Mouse (Mus musculus): Measurements from ENCODE around the gene Nek1. TPM values are rescaled to one million over a fixed set of nuclear protein-coding genes. Genes with fewer than 3 reads are reported as not detected.

Nek1 gene
- total and polyA plus RNA-seq, 3 experiments: 8.9 to 35.3 (median 15.6) TPM

GRCm38 (mm10) chr8:60951757-60952156, 41.2 kb upstream of the Nek1 start:
- peak overlapping the region in 1 of 2 experiments; percentile 84; a peak in 1 of 4 replicates for H3K4me3 ChIP-seq (ENCODE audit: control insufficient read depth in 1 of 2, insufficient read depth in 1 of 2, low read depth in 2 of 2, low read length in 2 of 2)
- H3K27ac ChIP-seq (ENCODE audit: control insufficient read depth, low read depth, low read length): no peak overlapping the region
- no peaks in the 10 kb centered on the region for H3K27me3 ChIP-seq (ENCODE audit: control insufficient read depth in 1 of 2, insufficient read depth in 2 of 2, low read length in 2 of 2)
- TF ChIP-seq MYC (IDR thresholded peaks at IDR 0.05; ENCODE audit: low read depth, low read length) (no peak), RAD21 (IDR thresholded peaks at IDR 0.05; ENCODE audit: low read depth, low read length) (no peak), ZNF384 (IDR thresholded peaks at IDR 0.05; ENCODE audit: low read depth, low read length) (peak; percentile 79), CHD2 (IDR thresholded peaks at IDR 0.05; ENCODE audit: low read length) (no peak), MEF2A (IDR thresholded peaks at IDR 0.05; ENCODE audit: extremely low read depth, insufficient replicate concordance, low read depth, low read length, poor library complexity, severe bottlenecking) (no peak), UBTF (IDR thresholded peaks at IDR 0.05; ENCODE audit: borderline replicate concordance, insufficient read depth, low read depth, low read length) (no peak), USF1 (IDR thresholded peaks at IDR 0.05; ENCODE audit: low read depth, low read length) (peak; percentile 55; the same call in 1 of the 2 replicates)
- no peaks in the 10 kb centered on the region for H3K9me3 ChIP-seq (replicated peaks; ENCODE audit: insufficient read depth, low read length)
- H3K79me2 ChIP-seq (ENCODE audit: control insufficient read depth, insufficient read depth, low read length, poor library complexity): peaks cover 46% of the 10 kb centered on the region
- H3K36me3 ChIP-seq (ENCODE audit: control insufficient read depth in 1 of 2, insufficient read depth in 2 of 2, low read length in 2 of 2): peaks cover 0 to 49% of the 10 kb centered on the region in 2 experiments; a peak in 3 of 4 replicates
- H3K9ac ChIP-seq (ENCODE audit: control insufficient read depth, low read depth, low read length, poor library complexity, severe bottlenecking): no peak overlapping the region; the same call in 1 of the 2 replicates
- DNase-seq (ENCODE audit: low read depth, low spot score): no peak
- H3K4me1 ChIP-seq (ENCODE audit: control insufficient read depth in 1 of 2, insufficient read depth in 2 of 2, low read length in 2 of 2): peaks cover 24 to 31% of the 10 kb centered on the region in 2 experiments

DNA sequence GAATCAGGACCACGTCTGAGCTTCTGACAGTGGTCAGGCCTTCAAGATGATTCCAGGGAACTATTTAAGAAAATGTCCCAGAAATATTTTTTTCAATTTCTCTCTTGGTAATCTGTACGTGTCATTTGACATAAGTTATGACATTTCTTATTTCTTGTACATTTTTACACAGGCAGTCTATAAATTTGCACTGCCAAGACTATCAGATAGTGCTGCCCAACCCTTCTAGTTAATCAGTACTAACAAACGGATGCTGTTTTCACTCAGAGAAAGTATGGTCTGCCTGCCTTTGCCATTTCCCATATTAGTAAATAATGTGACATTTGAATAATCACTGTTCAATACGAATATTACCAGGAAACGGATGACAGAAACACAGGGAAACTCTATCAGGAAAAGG, 40.2 kb upstream of the Nek1 start:
- Histone ChIP-seq H3K27ac (ENCODE audit: control insufficient read depth, low read depth, low read length) (peak overlapping the region; percentile 60), H3K9me3 (replicated peaks; ENCODE audit: insufficient read depth, low read length) (no peaks in the 10 kb centered on the region), H3K4me3 (ENCODE audit: control insufficient read depth in 1 of 2, insufficient read depth in 1 of 2, low read depth in 2 of 2, low read length in 2 of 2) (peak overlapping the region; percentile 27 to 84; a peak in 3 of 4 replicates), H3K27me3 (ENCODE audit: control insufficient read depth in 1 of 2, insufficient read depth in 2 of 2, low read length in 2 of 2) (no peaks in the 10 kb centered on the region), H3K36me3 (ENCODE audit: control insufficient read depth in 1 of 2, insufficient read depth in 2 of 2, low read length in 2 of 2) (peaks cover 0 to 56% of the 10 kb centered on the region in 2 experiments; a peak in 3 of 4 replicates), H3K4me1 (ENCODE audit: control insufficient read depth in 1 of 2, insufficient read depth in 2 of 2, low read length in 2 of 2) (peaks cover 30 to 33% of the 10 kb centered on the region in 2 experiments), H3K9ac (ENCODE audit: control insufficient read depth, low read depth, low read length, poor library complexity, severe bottlenecking) (peak overlapping the region; percentile 46), H3K79me2 (ENCODE audit: control insufficient read depth, insufficient read depth, low read length, poor library complexity) (peaks cover 46% of the 10 kb centered on the region)
- TF ChIP-seq ZKSCAN1 (IDR thresholded peaks at IDR 0.05; ENCODE audit: low read depth, low read length) (no peak), MAFK (IDR thresholded peaks at IDR 0.05; ENCODE audit: borderline replicate concordance, low read depth, low read length) (no peak), ZC3H11A (IDR thresholded peaks at IDR 0.05; ENCODE audit: low read depth, low read length) (no peak), SMC3 (IDR thresholded peaks at IDR 0.05; ENCODE audit: low read depth, low read length) (no peak), GATA1 (IDR thresholded peaks at IDR 0.05; ENCODE audit: low read depth, low read length) (peak; percentile 63), JUND (IDR thresholded peaks at IDR 0.05; ENCODE audit: low read depth, low read length) (no peak), HCFC1 (IDR thresholded peaks at IDR 0.05; ENCODE audit: low read depth, low read length) (0 out of 2 replicates have a peak, but pooled peaks have one; percentile 36), TCF12 (IDR thresholded peaks at IDR 0.05; ENCODE audit: low read depth, low read length) (peak; percentile 51; the same call in 1 of the 2 replicates), USF2 (IDR thresholded peaks at IDR 0.05; ENCODE audit: borderline replicate concordance in 1 of 2, insufficient read depth in 1 of 2, low read depth in 1 of 2, low read length in 2 of 2) (no peak), E2F4 (IDR thresholded peaks at IDR 0.05; ENCODE audit: borderline replicate concordance, low read depth, low read length) (no peak), RCOR1 (IDR thresholded peaks at IDR 0.05; ENCODE audit: low read depth, low read length) (peak; percentile 66), EP300 (IDR thresholded peaks at IDR 0.05; ENCODE audit: low read depth in 1 of 2, low read length in 2 of 2) (peak; percentile 52 to 78; a peak in 2 of 4 replicates), POLR2AphosphoS2 (IDR thresholded peaks at IDR 0.05; ENCODE audit: low read length) (0 out of 2 replicates have a peak, but pooled peaks have one; percentile 10), CHD1 (IDR thresholded peaks at IDR 0.05; ENCODE audit: low read depth, low read length) (no peak), CTCF (IDR thresholded peaks at IDR 0.05 in 2 of 3, conservative IDR thresholded peaks at IDR 0.05 in 1 of 3; ENCODE audit: control insufficient read depth in 1 of 3, insufficient read depth in 1 of 3, low read depth in 2 of 3, low read length in 3 of 3, poor library complexity in 1 of 3, severe bottlenecking in 1 of 3) (no peak), MYB (IDR thresholded peaks at IDR 0.05; ENCODE audit: low read depth, low read length) (no peak), NRF1 (IDR thresholded peaks at IDR 0.05; ENCODE audit: insufficient read depth, low read depth, low read length, poor library complexity, severe bottlenecking) (no peak), MEF2A (IDR thresholded peaks at IDR 0.05; ENCODE audit: extremely low read depth, insufficient replicate concordance, low read depth, low read length, poor library complexity, severe bottlenecking) (no peak), BHLHE40 (IDR thresholded peaks at IDR 0.05; ENCODE audit: borderline replicate concordance, low read depth, low read length) (no peak), MAZ (IDR thresholded peaks at IDR 0.05; ENCODE audit: low read depth, low read length) (no peak), NELFE (IDR thresholded peaks at IDR 0.05; ENCODE audit: low read depth, low read length) (no peak; the same call in 1 of the 2 replicates), TBP (IDR thresholded peaks at IDR 0.05; ENCODE audit: low read depth, low read length) (no peak), ETS1 (IDR thresholded peaks at IDR 0.05; ENCODE audit: low read depth, low read length) (peak; percentile 77), SIN3A (IDR thresholded peaks at IDR 0.05; ENCODE audit: low read length) (peak; percentile 88), MXI1 (IDR thresholded peaks at IDR 0.05; ENCODE audit: low read depth, low read length) (peak; percentile 78)
- DNase-seq (ENCODE audit: low read depth, low spot score): peak; percentile 63

Measured in MEL (cell line).